Mouse (Mus musculus) midbrain, embryonic 12.5 days (tissue): ENCODE data around the gene Mdfic. TPM values are rescaled to one million over a fixed set of nuclear protein-coding genes. Genes with fewer than 3 reads are reported as not detected.
"Not testable (repeated sequence)": the region's sequence is repeated elsewhere in the genome, so short reads cannot be mapped to it uniquely, and the experiment has no call there.

Experiments
- ATAC-seq: fragments of 200-750 bp; cut with Nextera tagmentation; 2 replicates; pipeline ENCODE4 v1.8.0; 2017; ENCODE audit warnings: low read depth, moderate TSS enrichment, moderate library complexity; ENCODE audit not compliant: low FRiP score
- H3K27ac ChIP-seq: fragments of 300-500 bp; sonication (generic); replicated peaks from 2 replicates; pipeline ENCODE4 v1.5.1; 2016; ENCODE audit warnings: mild to moderate bottlenecking
- H3K27me3 ChIP-seq: fragments of 300-500 bp; sonication (generic); 2 replicates; pipeline ENCODE4 v1.6.1; 2016; ENCODE audit warnings: mild to moderate bottlenecking
- H3K36me3 ChIP-seq: fragments of 300-500 bp; sonication (generic); 2 replicates; pipeline ENCODE4 v1.6.1; 2016
- H3K4me1 ChIP-seq: fragments of 300-500 bp; sonication (generic); 2 replicates; pipeline ENCODE4 v1.6.1; 2016
- H3K4me2 ChIP-seq: fragments of 300-500 bp; sonication (generic); replicated peaks from 2 replicates; pipeline ENCODE4 v1.6.1; 2016; ENCODE audit warnings: mild to moderate bottlenecking, moderate library complexity
- H3K4me3 ChIP-seq: fragments of 300-500 bp; sonication (generic); 2 replicates; pipeline ENCODE4 v1.5.1; 2016; ENCODE audit warnings: mild to moderate bottlenecking
- H3K9ac ChIP-seq: fragments of 300-500 bp; sonication (generic); replicated peaks from 2 replicates; pipeline ENCODE4 v1.6.1; 2016; ENCODE audit warnings: mild to moderate bottlenecking, moderate library complexity
- H3K9me3 ChIP-seq: fragments of 300-500 bp; sonication (generic); 2 replicates; pipeline ENCODE4 v1.6.1; 2016; ENCODE audit warnings: mild to moderate bottlenecking
- WGBS: fragments of 180-500 bp; shearing (Covaris S2); methylation state at CpG from one replicate; pipeline ENCODE4 v1.1.7; 2016; 5-methylcytosine and 5-hydroxymethylcytosine counted together
- polyA plus RNA-seq: library from polyadenylated mRNA; unstranded; fragments of >200 nt; fragmentation: Nextera tagmentation; extraction: Ambion mirVana; gene quantifications from 2 replicates; pipeline ENCODE4 v1.2.1, GENCODE M21; 2016

Gene Mdfic
- 4.9 and 5.2 TPM in 2 replicates for polyA plus RNA-seq

GRCm38 (mm10) chr6:15720461-15720817, at the start of gene Mdfic:
TSS of gene Mdfic (plus strand) at chr6:15720661.
- peak within 1 kb of the TSS; percentile 82 for H3K9ac ChIP-seq
- no peaks in the 10 kb centered on the region for H3K9me3 ChIP-seq
- H3K4me3 ChIP-seq = peak within 1 kb of the TSS; percentile 66
- WGBS = 0% methylated on average over 16 of the region's 16 CpGs
- H3K27me3 ChIP-seq = peaks cover 4% of the 10 kb centered on the region
- no peaks in the 10 kb centered on the region for H3K36me3 ChIP-seq
- ATAC-seq = peak; percentile 69
- H3K27ac ChIP-seq = peak within 1 kb of the TSS; percentile 27; the same call in 1 of the 2 replicates
- H3K4me1 ChIP-seq = 0 out of 2 replicates have a peak, but pooled peaks cover 7% of the 10 kb centered on the region
- peak within 1 kb of the TSS; percentile 95 for H3K4me2 ChIP-seq

GRCm38 (mm10) chr6:15671364-15671763, 49.1 kb upstream of the Mdfic start:
- Histone ChIP-seq H3K4me1 (no peaks in the 10 kb centered on the region), H3K9me3 (no peaks in the 10 kb centered on the region), H3K27ac (no peak overlapping the region), H3K4me3 (no peak overlapping the region), H3K36me3 (no peaks in the 10 kb centered on the region), H3K4me2 (no peak overlapping the region), H3K27me3 (no peaks in the 10 kb centered on the region), H3K9ac (no peak overlapping the region)
- no peak for ATAC-seq

DNA sequence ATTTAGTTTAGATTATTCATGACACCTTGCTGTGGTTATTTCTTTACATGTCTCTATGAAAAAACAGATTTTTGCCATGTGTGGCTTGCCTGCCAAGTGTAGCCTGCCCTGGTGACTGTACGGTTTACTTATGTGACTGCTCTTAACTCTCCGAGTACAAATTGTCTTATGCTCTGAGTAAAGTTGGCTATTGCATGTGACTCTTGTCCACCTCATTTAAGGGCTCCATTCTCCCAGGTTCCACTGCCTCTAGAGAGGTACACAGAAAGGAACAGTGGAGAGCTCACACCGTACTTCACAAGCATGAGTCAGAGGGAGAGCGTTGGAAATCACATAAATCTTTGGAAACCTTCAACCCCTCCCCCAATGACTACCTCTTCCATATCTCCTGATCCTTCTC, 10.4 kb upstream of the Mdfic start:
- WGBS = 91% methylated on average over 4 of the region's 4 CpGs
- Histone ChIP-seq H3K27ac (no peak overlapping the region), H3K9ac (no peak overlapping the region), H3K4me2 (no peak overlapping the region), H3K27me3 (no peaks in the 10 kb centered on the region), H3K4me3 (no peak overlapping the region), H3K9me3 (no peaks in the 10 kb centered on the region), H3K36me3 (no peaks in the 10 kb centered on the region), H3K4me1 (no peaks in the 10 kb centered on the region)
- no peak for ATAC-seq

DNA sequence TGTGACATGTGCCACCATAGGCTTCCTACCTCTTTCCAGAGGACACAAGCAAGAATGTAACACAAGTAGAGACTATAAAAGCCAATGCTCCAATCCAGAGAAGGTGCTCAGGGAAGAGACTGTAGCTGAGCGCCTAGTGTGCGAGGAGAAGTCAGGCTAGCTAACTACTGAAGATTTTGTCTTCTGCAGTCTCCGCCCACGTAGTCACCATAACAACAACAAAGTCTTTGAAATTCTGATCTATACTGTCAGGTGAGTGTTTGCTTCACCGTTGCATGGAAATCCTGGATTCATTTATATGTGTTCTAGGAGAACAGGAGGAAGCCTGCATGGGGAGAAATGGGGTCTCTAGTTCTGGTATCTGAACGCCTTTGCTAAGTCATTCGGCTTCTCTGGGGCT, 9.8 kb upstream of the Mdfic start:
- Histone ChIP-seq H3K36me3 (no peaks in the 10 kb centered on the region), H3K9ac (no peak overlapping the region), H3K4me2 (no peak overlapping the region), H3K4me3 (no peak overlapping the region), H3K27ac (no peak overlapping the region), H3K9me3 (no peaks in the 10 kb centered on the region), H3K4me1 (no peaks in the 10 kb centered on the region), H3K27me3 (no peaks in the 10 kb centered on the region)
- no peak for ATAC-seq
- 85% methylated on average over 7 of the region's 7 CpGs for WGBS

DNA sequence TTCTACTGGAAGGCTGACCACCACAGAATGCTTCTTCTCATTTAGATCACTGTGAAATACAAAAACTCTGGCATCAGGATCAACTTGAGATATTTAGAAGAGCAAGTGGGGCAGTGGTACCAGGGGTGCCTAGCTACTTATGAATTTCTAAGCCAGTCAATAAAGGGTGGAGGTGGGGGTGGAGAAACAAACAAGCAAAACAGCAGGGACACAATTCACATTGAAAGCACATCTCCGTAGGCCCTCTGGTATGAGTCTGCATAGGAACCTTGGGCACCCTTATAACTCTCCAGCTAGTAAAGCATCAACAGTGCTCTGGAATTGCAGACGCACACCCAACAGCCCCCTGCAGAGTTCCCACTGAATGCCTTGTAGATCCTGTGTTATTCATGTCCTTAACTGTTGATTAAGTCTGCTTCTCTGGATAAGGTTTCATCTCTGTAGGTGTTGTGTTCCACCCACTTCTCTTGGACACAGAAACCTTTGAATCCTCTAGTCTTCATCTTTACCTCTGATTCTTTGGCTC, 7.5 kb upstream of the Mdfic start:
- Histone ChIP-seq H3K27ac (no peak overlapping the region), H3K4me3 (no peak overlapping the region), H3K9me3 (no peaks in the 10 kb centered on the region), H3K4me1 (no peaks in the 10 kb centered on the region), H3K9ac (no peak overlapping the region), H3K27me3 (no peaks in the 10 kb centered on the region), H3K4me2 (no peak overlapping the region), H3K36me3 (no peaks in the 10 kb centered on the region)
- no peak for ATAC-seq
- WGBS = 27% methylated on average over 2 of the region's 2 CpGs

GRCm38 (mm10) chr6:15714036-15714435, 6.4 kb upstream of the Mdfic start:
- not testable (repeated sequence) for H3K27ac ChIP-seq, H3K9me3 ChIP-seq, H3K4me1 ChIP-seq, H3K9ac ChIP-seq, H3K4me3 ChIP-seq, H3K4me2 ChIP-seq, H3K36me3 ChIP-seq, ATAC-seq, H3K27me3 ChIP-seq
- 63% methylated on average over 1 of the region's 1 CpGs for WGBS

DNA sequence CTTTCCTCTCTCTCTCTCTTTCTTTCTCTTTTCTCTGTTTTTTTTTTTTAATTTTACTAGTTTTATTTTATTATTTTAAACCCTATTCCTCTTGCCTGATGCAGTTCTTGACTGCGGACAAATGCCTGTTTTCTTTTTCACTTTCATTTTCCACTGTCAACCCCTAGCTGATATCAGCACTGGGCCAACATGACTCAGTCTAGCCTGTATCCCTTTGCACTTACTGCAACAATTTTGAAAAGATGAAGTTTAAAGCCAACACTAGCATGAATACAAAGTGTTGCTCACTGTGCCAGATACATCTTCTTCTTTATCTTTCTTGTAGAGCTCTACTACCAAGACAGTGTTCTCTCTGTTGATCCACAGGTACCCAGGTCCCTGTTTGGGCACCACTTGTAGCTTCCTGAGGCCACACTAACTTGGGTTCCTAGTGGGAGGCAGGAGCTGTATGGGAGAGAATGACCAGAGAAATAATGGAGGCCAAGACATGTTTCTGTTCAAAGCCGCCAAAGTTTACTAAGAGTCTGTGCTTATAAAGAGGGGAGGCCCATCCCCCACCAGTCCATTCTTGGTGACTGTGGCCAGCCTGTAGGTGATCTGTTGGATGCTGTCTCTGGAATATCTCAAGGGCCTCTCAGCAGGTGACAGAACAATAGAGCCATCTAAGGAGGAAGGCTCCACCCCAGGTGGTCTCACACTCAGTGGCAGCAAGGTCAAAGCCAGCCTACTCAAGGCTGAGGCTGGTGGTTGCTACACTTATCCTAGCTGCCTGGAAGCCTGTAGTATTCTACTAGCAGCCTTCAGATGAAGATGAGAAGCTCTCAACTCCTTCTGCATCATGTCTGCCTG, 5.2 kb upstream of the Mdfic start:
- Histone ChIP-seq H3K4me2 (no peak overlapping the region), H3K9me3 (no peaks in the 10 kb centered on the region), H3K36me3 (no peaks in the 10 kb centered on the region), H3K9ac (no peak overlapping the region), H3K4me3 (no peak overlapping the region), H3K27ac (no peak overlapping the region), H3K27me3 (peaks cover 4% of the 10 kb centered on the region), H3K4me1 (no peaks in the 10 kb centered on the region)
- no peak for ATAC-seq
- 91% methylated on average over 2 of the region's 2 CpGs for WGBS

DNA sequence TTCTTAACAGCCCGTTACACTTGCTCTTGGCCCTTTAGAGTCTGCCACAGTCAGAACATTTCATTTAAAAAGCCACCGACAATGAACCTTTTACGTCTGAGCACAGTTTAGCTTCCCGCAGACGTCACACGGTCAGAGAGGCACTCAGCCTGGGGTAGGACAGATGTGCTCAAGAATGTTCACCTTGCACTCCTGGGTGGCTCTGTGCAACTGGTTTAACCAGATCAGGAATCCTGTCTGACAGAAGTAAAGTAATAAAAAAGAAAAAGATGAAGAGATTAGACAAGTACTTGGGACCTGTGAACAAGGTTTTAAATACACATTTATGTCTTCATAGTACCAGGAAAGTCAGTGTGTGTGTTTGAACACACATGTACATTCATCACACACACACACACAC, 542 bp upstream of the Mdfic start:
- H3K27me3 ChIP-seq = peaks cover 4% of the 10 kb centered on the region
- H3K4me2 ChIP-seq = no peak overlapping the region
- H3K27ac ChIP-seq = no peak overlapping the region
- 62% methylated on average over 6 of the region's 6 CpGs for WGBS
- no peaks in the 10 kb centered on the region for H3K36me3 ChIP-seq
- H3K9me3 ChIP-seq = no peaks in the 10 kb centered on the region
- no peak for ATAC-seq
- H3K4me3 ChIP-seq = no peak overlapping the region
- H3K9ac ChIP-seq = no peak overlapping the region
- H3K4me1 ChIP-seq = 0 out of 2 replicates have a peak, but pooled peaks cover 7% of the 10 kb centered on the region

GRCm38 (mm10) chr6:15720818-15721715, 606 bp downstream of the Mdfic start:
- H3K4me1 ChIP-seq = 0 out of 2 replicates have a peak, but pooled peaks cover 7% of the 10 kb centered on the region
- peak; percentile 82 for ATAC-seq
- H3K4me2 ChIP-seq = peak overlapping the region; percentile 95
- no peaks in the 10 kb centered on the region for H3K9me3 ChIP-seq
- H3K36me3 ChIP-seq = no peaks in the 10 kb centered on the region
- H3K9ac ChIP-seq = peak overlapping the region; percentile 82
- H3K4me3 ChIP-seq = peak overlapping the region; percentile 66
- H3K27ac ChIP-seq = peak overlapping the region; percentile 27; the same call in 1 of the 2 replicates
- H3K27me3 ChIP-seq = peaks cover 4% of the 10 kb centered on the region
- under 1% methylated on average over 55 of the region's 60 CpGs for WGBS

- Histone ChIP-seq H3K27ac (no peak overlapping the region), H3K9ac (peak overlapping the region; percentile 82; the same call in 1 of the 2 replicates), H3K4me2 (peak overlapping the region; percentile 95), H3K27me3 (peaks cover 4% of the 10 kb centered on the region), H3K36me3 (no peaks in the 10 kb centered on the region), H3K9me3 (no peaks in the 10 kb centered on the region), H3K4me3 (peak overlapping the region; percentile 66), H3K4me1 (0 out of 2 replicates have a peak, but pooled peaks cover 7% of the 10 kb centered on the region)
- WGBS = 36% methylated on average over 5 of the region's 5 CpGs
- ATAC-seq = no peak
Measured at GRCm38 (mm10) chr6:15721716-15722031, 1.2 kb downstream of the Mdfic start.

DNA sequence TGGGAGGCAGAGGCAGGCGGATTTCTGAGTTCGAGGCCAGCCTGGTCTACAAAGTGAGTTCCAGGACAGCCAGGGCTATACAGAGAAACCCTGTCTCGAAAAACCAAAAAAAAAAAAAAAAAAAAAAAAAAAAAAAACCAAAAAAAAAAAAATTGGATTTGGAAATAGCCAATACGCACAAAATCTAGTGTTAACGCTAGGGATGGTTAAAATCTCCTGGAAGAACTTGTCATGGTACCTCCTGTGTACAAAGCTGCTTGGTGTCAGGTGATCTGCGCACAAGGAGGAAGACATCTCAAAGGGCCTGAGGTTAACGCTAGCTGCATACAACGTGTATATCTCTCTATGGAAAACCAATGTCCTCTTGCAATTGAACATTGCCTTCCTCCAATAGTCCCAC, 2.2 kb downstream of the Mdfic start:
- H3K4me2 ChIP-seq, H3K4me1 ChIP-seq, H3K27ac ChIP-seq, H3K9me3 ChIP-seq, ATAC-seq, H3K27me3 ChIP-seq, H3K9ac ChIP-seq, H3K4me3 ChIP-seq, H3K36me3 ChIP-seq: not testable (repeated sequence)
- WGBS = 92% methylated on average over 7 of the region's 8 CpGs

GRCm38 (mm10) chr6:15724304-15724703, 3.8 kb downstream of the Mdfic start:
- Histone ChIP-seq H3K27ac (no peak overlapping the region), H3K36me3 (no peaks in the 10 kb centered on the region), H3K27me3 (no peaks in the 10 kb centered on the region), H3K9ac (no peak overlapping the region), H3K4me1 (0 out of 2 replicates have a peak, but pooled peaks cover 7% of the 10 kb centered on the region), H3K4me3 (no peak overlapping the region), H3K9me3 (no peaks in the 10 kb centered on the region), H3K4me2 (no peak overlapping the region)
- ATAC-seq = no peak
- WGBS = 85% methylated on average over 4 of the region's 4 CpGs
